Mouse (Mus musculus): ENCODE measurements at regions not wholly inside any gene's neighbourhood (a gene's known extent, or its start where the extent isn't known, plus 50 kb on each side); places are given as distances from the start of the nearest gene placed in this dataset.
A peak's percentile ranks its signal among the peaks of the same experiment; 100 is the strongest.
"Not testable (repeated sequence)": the region's sequence is repeated elsewhere in the genome, so short reads cannot be mapped to it uniquely, and the experiment has no call there.

- ATAC-seq (replicated peaks; ENCODE audit: low FRiP score, low read depth) (no peak), DNase-seq (ENCODE audit: low spot score) (no peak)
- Histone ChIP-seq H3K36me3 (ENCODE audit: insufficient read depth, low read length) (no peaks in the 10 kb centered on the region), H3K4me3 (replicated peaks; ENCODE audit: low read depth, low read length) (no peak overlapping the region), H3K9ac (ENCODE audit: low read depth, low read length) (no peak overlapping the region), H3K4me2 (ENCODE audit: low read length) (no peak overlapping the region), H3K27me3 (ENCODE audit: insufficient read depth, low read length) (no peaks in the 10 kb centered on the region), H3K9me3 (replicated peaks; ENCODE audit: low read length) (no peaks in the 10 kb centered on the region), H3K4me1 (replicated peaks; ENCODE audit: insufficient read depth, low read length) (no peaks in the 10 kb centered on the region), H3K27ac (no peak overlapping the region)
- no peak for TF ChIP-seq CTCF (IDR thresholded peaks at IDR 0.05; ENCODE audit: low read depth)
These were observed 248.2 kb downstream of the Aasdhppt start for GRCm38 (mm10) chr9:4061037-4061436.

GRCm38 (mm10) chr9:4048749-4049148, 260.5 kb downstream of the Aasdhppt start:
- no peak for DNase-seq (ENCODE audit: low spot score)
- Histone ChIP-seq H3K9me3 (replicated peaks; ENCODE audit: low read length) (no peaks in the 10 kb centered on the region), H3K4me2 (ENCODE audit: low read length) (no peak overlapping the region), H3K36me3 (ENCODE audit: insufficient read depth, low read length) (no peaks in the 10 kb centered on the region), H3K4me1 (replicated peaks; ENCODE audit: insufficient read depth, low read length) (no peaks in the 10 kb centered on the region), H3K27ac (no peak overlapping the region), H3K4me3 (replicated peaks; ENCODE audit: low read depth, low read length) (no peak overlapping the region), H3K9ac (ENCODE audit: low read depth, low read length) (no peak overlapping the region), H3K27me3 (ENCODE audit: insufficient read depth, low read length) (no peaks in the 10 kb centered on the region)
- no peak for TF ChIP-seq CTCF (IDR thresholded peaks at IDR 0.05; ENCODE audit: low read depth)
- ATAC-seq (replicated peaks; ENCODE audit: low FRiP score, low read depth): no peak

GRCm38 (mm10) chr9:4047654-4048053, 261.6 kb downstream of the Aasdhppt start:
- WGBS: 32% methylated on average over 1 of the region's 1 CpGs
- not testable (repeated sequence) for H3K36me3 ChIP-seq (ENCODE audit: insufficient read depth, low read length); DNase-seq (ENCODE audit: low spot score); H3K27me3 ChIP-seq (ENCODE audit: insufficient read depth, low read length); H3K9me3 ChIP-seq (replicated peaks; ENCODE audit: low read length); H3K4me3 ChIP-seq (replicated peaks; ENCODE audit: low read depth, low read length); H3K27ac ChIP-seq; H3K4me2 ChIP-seq (ENCODE audit: low read length); H3K9ac ChIP-seq (ENCODE audit: low read depth, low read length); H3K4me1 ChIP-seq (replicated peaks; ENCODE audit: insufficient read depth, low read length); ATAC-seq (replicated peaks; ENCODE audit: low FRiP score, low read depth)

- WGBS: 44% methylated on average over 1 of the region's 1 CpGs
- Histone ChIP-seq H3K27ac (no peak overlapping the region), H3K36me3 (ENCODE audit: insufficient read depth, low read length) (no peaks in the 10 kb centered on the region), H3K4me3 (replicated peaks; ENCODE audit: low read depth, low read length) (no peak overlapping the region), H3K9me3 (replicated peaks; ENCODE audit: low read length) (no peaks in the 10 kb centered on the region), H3K9ac (ENCODE audit: low read depth, low read length) (no peak overlapping the region), H3K4me2 (ENCODE audit: low read length) (no peak overlapping the region), H3K4me1 (replicated peaks; ENCODE audit: insufficient read depth, low read length) (no peaks in the 10 kb centered on the region), H3K27me3 (ENCODE audit: insufficient read depth, low read length) (no peaks in the 10 kb centered on the region)
- TF ChIP-seq CTCF (IDR thresholded peaks at IDR 0.05; ENCODE audit: low read depth): no peak
- ATAC-seq (replicated peaks; ENCODE audit: low FRiP score, low read depth) (peak; percentile 29; the same call in 1 of the 2 replicates), DNase-seq (ENCODE audit: low spot score) (peak; percentile 75)
These were observed 268.2 kb downstream of the Aasdhppt start for GRCm38 (mm10) chr9:4040871-4041665.

GRCm38 (mm10) chr9:4027181-4027580, 282.1 kb downstream of the Aasdhppt start:
- H3K27ac ChIP-seq; H3K27me3 ChIP-seq (ENCODE audit: insufficient read depth, low read length); ATAC-seq (replicated peaks; ENCODE audit: low FRiP score, low read depth); H3K9me3 ChIP-seq (replicated peaks; ENCODE audit: low read length); H3K9ac ChIP-seq (ENCODE audit: low read depth, low read length); H3K4me3 ChIP-seq (replicated peaks; ENCODE audit: low read depth, low read length); H3K4me1 ChIP-seq (replicated peaks; ENCODE audit: insufficient read depth, low read length); H3K36me3 ChIP-seq (ENCODE audit: insufficient read depth, low read length); DNase-seq (ENCODE audit: low spot score); H3K4me2 ChIP-seq (ENCODE audit: low read length): not testable (repeated sequence)
- WGBS: 76% methylated on average over 3 of the region's 3 CpGs

- H3K27ac ChIP-seq: no peak overlapping the region
- H3K27me3 ChIP-seq (ENCODE audit: insufficient read depth, low read length): no peaks in the 10 kb centered on the region
- DNase-seq (ENCODE audit: low spot score) (no peak), ATAC-seq (replicated peaks; ENCODE audit: low FRiP score, low read depth) (no peak)
- no peak for TF ChIP-seq CTCF (IDR thresholded peaks at IDR 0.05; ENCODE audit: low read depth)
- no peak overlapping the region for H3K4me2 ChIP-seq (ENCODE audit: low read length)
- 79% methylated on average over 2 of the region's 2 CpGs for WGBS
- no peaks in the 10 kb centered on the region for H3K4me1 ChIP-seq (replicated peaks; ENCODE audit: insufficient read depth, low read length)
- H3K4me3 ChIP-seq (replicated peaks; ENCODE audit: low read depth, low read length): no peak overlapping the region
- no peak overlapping the region for H3K9ac ChIP-seq (ENCODE audit: low read depth, low read length)
- H3K36me3 ChIP-seq (ENCODE audit: insufficient read depth, low read length): no peaks in the 10 kb centered on the region
- no peaks in the 10 kb centered on the region for H3K9me3 ChIP-seq (replicated peaks; ENCODE audit: low read length)
These were observed 289.2 kb downstream of the Aasdhppt start for GRCm38 (mm10) chr9:4020093-4020492.

- Histone ChIP-seq H3K27ac (no peak overlapping the region), H3K4me3 (replicated peaks; ENCODE audit: low read depth, low read length) (no peak overlapping the region), H3K4me1 (replicated peaks; ENCODE audit: insufficient read depth, low read length) (no peaks in the 10 kb centered on the region), H3K9me3 (replicated peaks; ENCODE audit: low read length) (no peaks in the 10 kb centered on the region), H3K9ac (ENCODE audit: low read depth, low read length) (no peak overlapping the region), H3K36me3 (ENCODE audit: insufficient read depth, low read length) (no peaks in the 10 kb centered on the region), H3K27me3 (ENCODE audit: insufficient read depth, low read length) (no peaks in the 10 kb centered on the region), H3K4me2 (ENCODE audit: low read length) (no peak overlapping the region)
- no peak for DNase-seq (ENCODE audit: low spot score)
- 84% methylated on average over 3 of the region's 3 CpGs for WGBS
- no peak for TF ChIP-seq CTCF (IDR thresholded peaks at IDR 0.05; ENCODE audit: low read depth)
- no peak for ATAC-seq (replicated peaks; ENCODE audit: low FRiP score, low read depth)
These were observed 312.6 kb downstream of the Aasdhppt start for GRCm38 (mm10) chr9:3996686-3997085.

- not testable (repeated sequence) for ATAC-seq (replicated peaks; ENCODE audit: low FRiP score, low read depth); H3K27me3 ChIP-seq (ENCODE audit: insufficient read depth, low read length); H3K9ac ChIP-seq (ENCODE audit: low read depth, low read length); H3K4me3 ChIP-seq (replicated peaks; ENCODE audit: low read depth, low read length); H3K27ac ChIP-seq; H3K4me1 ChIP-seq (replicated peaks; ENCODE audit: insufficient read depth, low read length); DNase-seq (ENCODE audit: low spot score); H3K4me2 ChIP-seq (ENCODE audit: low read length); H3K36me3 ChIP-seq (ENCODE audit: insufficient read depth, low read length); H3K9me3 ChIP-seq (replicated peaks; ENCODE audit: low read length)
- 83% methylated on average over 3 of the region's 3 CpGs for WGBS
These were observed 320.9 kb downstream of the Aasdhppt start for GRCm38 (mm10) chr9:3988383-3988782.

GRCm38 (mm10) chr9:3987971-3988370, 321.3 kb downstream of the Aasdhppt start:
- not testable (repeated sequence) for H3K36me3 ChIP-seq (ENCODE audit: insufficient read depth, low read length); H3K9ac ChIP-seq (ENCODE audit: low read depth, low read length); DNase-seq (ENCODE audit: low spot score); ATAC-seq (replicated peaks; ENCODE audit: low FRiP score, low read depth); H3K27me3 ChIP-seq (ENCODE audit: insufficient read depth, low read length); H3K4me3 ChIP-seq (replicated peaks; ENCODE audit: low read depth, low read length); H3K4me2 ChIP-seq (ENCODE audit: low read length); H3K4me1 ChIP-seq (replicated peaks; ENCODE audit: insufficient read depth, low read length); H3K27ac ChIP-seq; H3K9me3 ChIP-seq (replicated peaks; ENCODE audit: low read length)
- 82% methylated on average over 1 of the region's 1 CpGs for WGBS
